Mouse (Mus musculus) regulatory T cell (primary cell): ENCODE measurements at regions not wholly inside any gene's neighbourhood (a gene's known extent, or its start where the extent isn't known, plus 50 kb on each side); places are given as distances from the start of the nearest gene placed in this dataset.

Source experiments
- in situ Hi-C: fragments of 300-600 bp; cut with MboI, MseI; formaldehyde crosslinking; loops from one replicate; pipeline ENCODE4 v1.15.1; 2025; ENCODE audit warnings: high pct_unique_total_duplicates

DNA sequence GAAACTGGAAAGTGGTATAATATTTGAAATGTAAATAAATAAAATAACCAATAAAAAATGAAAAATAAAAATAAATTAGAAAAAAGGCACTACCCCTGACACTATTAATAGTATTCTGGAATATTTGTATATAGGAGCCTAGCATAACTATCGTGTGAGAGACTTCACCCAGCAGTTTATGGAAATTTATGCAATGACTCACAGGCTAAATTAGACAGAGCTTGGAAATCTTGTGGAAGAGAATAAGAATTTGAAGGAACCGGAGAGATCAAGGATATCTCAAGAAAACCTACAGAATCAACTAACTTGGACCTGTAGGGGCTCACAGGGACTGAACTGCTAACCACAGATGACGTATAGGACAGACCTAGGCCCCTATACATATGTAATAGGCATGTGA, 102.9 kb downstream of the Gm14147 start:
- in situ Hi-C loops: loop anchor here (5.0 kb wide), 1 partner anchor 171 kb away; no protein-coding TSS in a partner anchor

- in situ Hi-C loops: no loop called here
Measured at GRCm38 (mm10) chr2:151215141-151215540, 117.1 kb downstream of the Gm14147 start.
